Mouse (Mus musculus) retina, adult 2 months (tissue): ENCODE measurements around the gene Cdk2.
"Not testable (repeated sequence)": the region's sequence is repeated elsewhere in the genome, so short reads cannot be mapped to it uniquely, and the experiment has no call there.

Experiments
- DNase-seq: peaks from one replicate; pipeline ENCODE4 v3.0.0-alpha.2; 2012; ENCODE audit warnings: low read depth, low spot score

Gene Cdk2

GRCm38 (mm10) chr10:128704491-128705316 is at the start of gene Cdk2:
TSS of gene Cdk2 (minus strand) at chr10:128705031.
- DNase-seq, result peak; percentile 68

- peak; percentile 83 for DNase-seq
Measured at GRCm38 (mm10) chr10:128748252-128748864, 43.5 kb upstream of the Cdk2 start.

- DNase-seq, result peak; percentile 47
Measured at GRCm38 (mm10) chr10:128747646-128748251, 42.9 kb upstream of the Cdk2 start, which contains the start of gene Pym1. TSS of gene Pym1 (plus strand) at chr10:128747889.

GRCm38 (mm10) chr10:128746972-128747645 is 42.3 kb upstream of the Cdk2 start:
- DNase-seq, result no peak

- DNase-seq, result no peak
Measured at GRCm38 (mm10) chr10:128745946-128746613, 41.2 kb upstream of the Cdk2 start.

- no peak for DNase-seq
Measured at GRCm38 (mm10) chr10:128744680-128745601, 40.1 kb upstream of the Cdk2 start, which contains the start of gene Dgka. TSS of gene Dgka (minus strand) at chr10:128744855.

- no peak for DNase-seq
Measured at GRCm38 (mm10) chr10:128744211-128744610, 39.4 kb upstream of the Cdk2 start.

GRCm38 (mm10) chr10:128743791-128744191 is 39.0 kb upstream of the Cdk2 start:
- no peak for DNase-seq

GRCm38 (mm10) chr10:128743235-128743634 is 38.4 kb upstream of the Cdk2 start:
- DNase-seq, result no peak

- no peak for DNase-seq
Measured at GRCm38 (mm10) chr10:128742616-128743015, 37.8 kb upstream of the Cdk2 start.

GRCm38 (mm10) chr10:128740296-128740695 is 35.5 kb upstream of the Cdk2 start:
- DNase-seq, result no peak

- DNase-seq, result no peak
Measured at GRCm38 (mm10) chr10:128737435-128737834, 32.6 kb upstream of the Cdk2 start.

- no peak for DNase-seq
Measured at GRCm38 (mm10) chr10:128731992-128732391, 27.2 kb upstream of the Cdk2 start.

GRCm38 (mm10) chr10:128731002-128731433 is 26.2 kb upstream of the Cdk2 start:
- no peak for DNase-seq

- no peak for DNase-seq
Measured at GRCm38 (mm10) chr10:128728059-128728458, 23.2 kb upstream of the Cdk2 start.

GRCm38 (mm10) chr10:128725466-128725865 is 20.6 kb upstream of the Cdk2 start:
- not testable (repeated sequence) for DNase-seq

- DNase-seq, result no peak
Measured at GRCm38 (mm10) chr10:128715559-128716537, 11.0 kb upstream of the Cdk2 start.

- DNase-seq, result not testable (repeated sequence)
Measured at GRCm38 (mm10) chr10:128711318-128711717, 6.5 kb upstream of the Cdk2 start.

- no peak for DNase-seq
Measured at GRCm38 (mm10) chr10:128705317-128705693, 474 bp upstream of the Cdk2 start.
